Mouse (Mus musculus) ZHBTc4 (cell line): ENCODE measurements around the gene Upk1a.

Experiments
- DNase-seq: peaks from one replicate; pipeline ENCODE4 v3.0.0-alpha.2; 2011; ENCODE audit warnings: low read depth, low spot score

Gene Upk1a

GRCm38 (mm10) chr7:30612654-30613402 lies at the start of gene Upk1a:
Gene Upk1a, minus strand, starts transcription at chr7:30612847.
- DNase-seq, result no peak

- DNase-seq, result peak; percentile 100
Measured at GRCm38 (mm10) chr7:30649591-30650540, 37.2 kb upstream of the Upk1a start, which contains the start of gene Rbm42. Gene Rbm42, minus strand, starts transcription at chr7:30650317.

GRCm38 (mm10) chr7:30639083-30639482 lies 26.4 kb upstream of the Upk1a start:
- peak; percentile 54 for DNase-seq

- no peak for DNase-seq
Measured at GRCm38 (mm10) chr7:30636395-30636794, 23.7 kb upstream of the Upk1a start.

- DNase-seq, result no peak
Measured at GRCm38 (mm10) chr7:30635752-30636151, 23.1 kb upstream of the Upk1a start, which contains the start of gene Etv2. Gene Etv2, minus strand, starts transcription at chr7:30635852.

- peak; percentile 93 for DNase-seq
Measured at GRCm38 (mm10) chr7:30634621-30635020, 22.0 kb upstream of the Upk1a start.

GRCm38 (mm10) chr7:30633762-30634412 lies 21.2 kb upstream of the Upk1a start:
- peak; percentile 47 for DNase-seq

GRCm38 (mm10) chr7:30629013-30629412 lies 16.4 kb upstream of the Upk1a start:
- no peak for DNase-seq

GRCm38 (mm10) chr7:30626647-30627046 lies 14.0 kb upstream of the Upk1a start:
- DNase-seq, result peak; percentile 80

GRCm38 (mm10) chr7:30625530-30626384 lies 13.1 kb upstream of the Upk1a start, which contains the start of gene Cox6b1:
Gene Cox6b1, minus strand, starts transcription at chr7:30626151.
- DNase-seq, result peak; percentile 95

- peak; percentile 78 for DNase-seq
Measured at GRCm38 (mm10) chr7:30619202-30619601, 6.6 kb upstream of the Upk1a start.

GRCm38 (mm10) chr7:30618658-30619057 lies 6.0 kb upstream of the Upk1a start:
- no peak for DNase-seq

GRCm38 (mm10) chr7:30615049-30615760 lies 2.6 kb upstream of the Upk1a start:
- DNase-seq, result peak; percentile 90

GRCm38 (mm10) chr7:30614454-30614853 lies 1.8 kb upstream of the Upk1a start:
- peak; percentile 66 for DNase-seq

GRCm38 (mm10) chr7:30613529-30614112 lies 974 bp upstream of the Upk1a start:
- DNase-seq, result peak; percentile 90

GRCm38 (mm10) chr7:30610043-30610442 lies 2.6 kb downstream of the Upk1a start:
- no peak for DNase-seq

GRCm38 (mm10) chr7:30608476-30608875 lies 4.2 kb downstream of the Upk1a start:
- peak; percentile 48 for DNase-seq

GRCm38 (mm10) chr7:30607706-30608309 lies 4.8 kb downstream of the Upk1a start:
- DNase-seq, result peak; percentile 97

GRCm38 (mm10) chr7:30604944-30605343 lies 7.7 kb downstream of the Upk1a start:
- DNase-seq, result no peak
